Mouse (Mus musculus) urinary bladder, adult 2 months (tissue): Measurements from ENCODE around the gene Prl4a1. TPM values are rescaled to one million over a fixed set of nuclear protein-coding genes. Genes with fewer than 3 reads are reported as not detected.
"Not testable (repeated sequence)": the region's sequence is repeated elsewhere in the genome, so short reads cannot be mapped to it uniquely, and the experiment has no call there.

Experiments
- DNase-seq: peaks from one replicate; pipeline ENCODE4 v3.0.0; 2022; ENCODE audit warnings: low spot score
- polyA plus RNA-seq: library from polyadenylated mRNA; depleted of rRNA; stranded (reverse); fragments of >200 nt; gene quantifications from 2 replicates; pipeline ENCODE4 v1.2.3, GENCODE M21; 2012; rRNA removed

The Prl4a1 gene
- not detected in 2 replicates for polyA plus RNA-seq

- DNase-seq = no peak
Observed at GRCm38 (mm10) chr13:28015912-28016311, at the start of gene Prl4a1. TSS of gene Prl4a1 (plus strand) at chr13:28016212.

- DNase-seq = no peak
Observed at GRCm38 (mm10) chr13:27972931-27973330, 43.1 kb upstream of the Prl4a1 start.

GRCm38 (mm10) chr13:27974281-27974680, 41.7 kb upstream of the Prl4a1 start:
- DNase-seq = not testable (repeated sequence)

DNA sequence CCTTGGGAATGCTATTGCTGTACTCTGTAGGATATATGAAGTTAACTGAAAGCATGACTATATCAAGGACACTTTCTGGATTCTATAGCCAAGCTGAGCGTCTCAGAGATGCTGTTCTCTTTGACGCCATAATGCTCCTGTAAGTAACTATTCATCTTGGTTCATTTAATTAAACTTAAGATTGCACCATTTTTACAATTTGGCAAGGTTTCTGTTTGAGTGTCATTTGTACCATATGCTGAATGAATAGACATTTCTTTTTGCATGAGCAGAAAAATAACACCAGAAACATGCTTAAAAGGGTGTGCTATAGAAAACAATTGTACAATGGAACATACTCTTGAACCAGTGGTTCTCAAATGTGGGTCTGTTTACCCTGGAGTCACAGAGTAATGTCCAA, 38.4 kb upstream of the Prl4a1 start:
- no peak for DNase-seq

DNA sequence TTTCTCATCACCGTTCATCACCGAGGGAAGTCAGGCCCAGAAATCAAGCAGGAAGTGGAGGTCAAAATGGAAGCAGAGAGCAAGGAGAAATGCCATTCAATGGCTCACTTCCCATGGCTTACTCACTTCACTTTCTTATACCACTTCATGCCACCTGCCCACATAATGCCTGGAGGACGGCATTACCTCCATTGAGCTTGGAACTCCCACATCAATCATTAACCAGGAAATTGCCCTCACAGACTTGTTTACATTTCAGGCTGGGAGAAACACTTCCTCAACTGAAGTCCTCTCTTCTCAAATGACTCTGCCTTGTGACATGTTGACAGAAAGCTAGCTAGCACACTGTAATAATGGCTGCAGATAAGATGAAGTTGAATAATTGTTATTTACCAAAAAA, 19.5 kb upstream of the Prl4a1 start:
- DNase-seq = not testable (repeated sequence)

GRCm38 (mm10) chr13:28029330-28029729, 13.3 kb downstream of the Prl4a1 start:
- no peak for DNase-seq

GRCm38 (mm10) chr13:28069315-28069714, 53.3 kb downstream of the Prl4a1 start:
- no peak for DNase-seq

Other genes with a start within 250 kb of the Prl4a1 start
- not detected in 2 replicates for gene Prl7c1, start 235.4 kb upstream of the Prl4a1 start, polyA plus RNA-seq
- not detected in 2 replicates for gene Prl2a1, start 214.6 kb upstream of the Prl4a1 start, polyA plus RNA-seq
- not detected in 2 replicates for gene Prl2c1, start 166.9 kb upstream of the Prl4a1 start, polyA plus RNA-seq
- gene Prl5a1, start 126.3 kb downstream of the Prl4a1 start, polyA plus RNA-seq = not detected in 2 replicates
- gene Gm11361, start 241.3 kb downstream of the Prl4a1 start, polyA plus RNA-seq = 7.8 and 13.6 TPM in 2 replicates